Mouse (Mus musculus): ENCODE measurements at regions not wholly inside any gene's neighbourhood (a gene's known extent, or its start where the extent isn't known, plus 50 kb on each side); places are given as distances from the start of the nearest gene placed in this dataset.

DNA sequence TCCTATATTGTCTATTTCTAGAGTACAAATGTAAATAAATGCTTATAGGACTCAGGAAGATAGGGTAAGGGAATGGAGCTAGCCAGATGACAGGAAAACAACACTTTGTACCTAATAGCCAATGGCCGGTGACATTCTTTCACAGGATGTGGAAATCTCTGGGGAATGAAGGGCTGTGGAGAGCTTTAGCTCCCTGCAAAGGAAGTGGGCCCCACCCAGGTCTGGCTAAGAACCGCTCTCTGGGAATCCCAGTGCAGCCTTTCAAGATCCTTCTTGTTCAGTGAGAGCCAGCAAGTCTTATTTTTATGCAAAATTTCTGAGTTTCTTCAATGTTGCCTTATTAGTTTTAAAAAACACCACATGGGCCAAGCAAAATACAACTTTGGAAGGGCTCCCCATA, 54.7 kb upstream of the Pappa2 start:
- in situ Hi-C loops (cut with MboI; ENCODE audit: low sequenced_read_pairs), result no loop called here

DNA sequence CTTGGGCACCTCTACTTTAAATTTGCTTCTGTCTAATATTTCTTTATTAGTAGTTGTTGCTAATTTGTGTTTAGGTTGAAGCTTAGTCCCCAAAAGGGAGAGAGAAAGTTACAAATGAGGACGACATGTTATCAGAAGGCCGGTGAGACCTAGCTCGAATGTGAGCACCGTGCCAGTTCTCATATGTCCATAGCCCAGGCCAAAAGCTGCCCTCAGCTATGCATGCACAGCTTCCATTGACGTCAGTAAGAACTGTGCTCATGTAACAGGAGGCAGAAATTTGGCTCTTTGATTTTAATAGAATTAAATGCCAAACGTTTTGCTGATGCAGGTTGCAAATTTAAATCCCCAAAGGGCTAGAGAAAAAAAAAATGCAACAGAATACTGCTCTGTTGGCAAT, 56.1 kb upstream of the Pappa2 start:
- in situ Hi-C loops (cut with MboI; ENCODE audit: low sequenced_read_pairs), result no loop called here

DNA sequence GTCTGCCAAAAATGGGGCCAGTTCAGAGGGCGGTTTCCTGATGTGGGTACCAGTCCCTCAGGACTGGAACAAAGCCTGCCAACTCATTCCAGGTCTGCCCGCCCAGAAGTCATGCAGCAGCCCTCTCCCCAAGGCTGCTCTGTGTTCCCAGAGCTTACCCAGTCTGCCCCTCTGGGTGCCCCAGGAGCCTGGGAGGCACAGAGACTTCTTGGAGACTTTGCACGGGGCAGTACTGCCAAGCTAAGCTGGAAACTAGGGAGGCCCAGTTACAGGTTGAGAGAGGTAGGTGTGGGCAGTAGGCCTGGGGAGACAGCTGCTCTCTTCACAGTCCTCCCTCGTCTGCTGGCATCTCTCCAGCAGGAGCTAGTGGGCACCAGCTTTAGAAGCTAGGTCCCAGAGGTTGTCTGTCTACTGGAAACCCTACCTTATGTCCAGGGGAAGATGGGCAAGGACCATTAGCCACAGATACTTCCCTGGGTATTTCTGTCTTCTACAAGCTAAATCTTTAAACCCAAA, 65.6 kb upstream of the Pappa2 start:
- in situ Hi-C loops (cut with MboI; ENCODE audit: low sequenced_read_pairs), result no loop called here

DNA sequence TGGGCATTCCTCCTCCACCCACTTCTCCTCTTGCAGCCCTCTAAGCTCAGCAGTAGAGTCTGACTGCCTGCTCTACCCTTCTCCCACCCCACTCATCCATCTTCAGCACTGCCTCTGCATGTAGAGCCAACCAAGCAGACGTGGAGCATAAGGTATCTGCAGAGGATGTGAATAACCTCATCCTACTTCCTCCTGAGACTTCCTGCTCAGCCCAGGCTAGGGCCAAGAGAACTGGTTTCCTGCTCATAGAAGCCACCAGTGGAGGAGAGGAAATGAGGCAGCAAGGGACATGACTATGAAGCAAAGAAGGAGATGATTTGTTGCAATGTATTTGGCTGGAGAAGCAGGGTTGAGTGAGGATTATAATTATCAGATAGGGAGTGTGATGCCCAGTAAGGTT, 84.7 kb upstream of the Pappa2 start:
- in situ Hi-C loops (cut with MboI; ENCODE audit: low sequenced_read_pairs), result no loop called here

DNA sequence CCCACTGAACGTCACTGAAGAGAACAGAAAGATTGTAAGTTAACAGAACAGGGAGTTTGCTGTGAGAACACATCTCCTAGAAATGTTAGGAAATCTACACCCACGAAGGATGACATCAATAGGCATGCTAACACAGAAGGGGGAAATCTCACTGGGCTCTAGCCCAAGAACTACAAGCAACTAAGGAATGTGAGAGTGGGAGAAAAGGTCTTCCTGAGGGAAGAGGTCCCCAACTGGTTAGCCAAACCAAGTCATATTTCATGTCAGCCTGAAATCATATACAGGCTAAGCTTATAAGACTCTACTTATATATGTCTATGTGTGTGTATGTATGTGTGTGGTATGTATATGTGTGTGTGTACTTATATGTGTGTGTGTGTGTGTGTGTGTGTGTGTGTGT, 118.9 kb upstream of the Pappa2 start:
- in situ Hi-C loops (cut with MboI; ENCODE audit: low sequenced_read_pairs), result no loop called here

DNA sequence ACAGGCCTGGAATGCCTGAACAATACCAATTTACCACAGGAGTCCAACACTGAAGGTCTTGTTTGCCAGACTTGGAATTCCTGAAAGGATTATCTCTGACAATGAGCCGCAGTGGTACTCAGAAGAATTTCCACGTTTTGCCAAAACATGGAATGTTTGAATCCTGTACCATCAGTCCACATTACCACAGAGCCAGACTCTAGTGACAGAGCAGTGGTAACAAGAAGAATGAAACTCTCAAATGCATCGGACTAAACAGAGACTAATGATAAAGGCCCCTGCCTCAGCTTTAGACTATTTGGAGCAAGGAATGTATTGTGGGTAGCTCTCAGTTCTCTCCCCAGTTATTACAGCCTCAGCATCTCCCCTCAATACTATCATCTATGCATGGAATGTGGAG, 109.9 kb upstream of the Cop1 start:
- in situ Hi-C loops (cut with MboI; ENCODE audit: low sequenced_read_pairs), result no loop called here

DNA sequence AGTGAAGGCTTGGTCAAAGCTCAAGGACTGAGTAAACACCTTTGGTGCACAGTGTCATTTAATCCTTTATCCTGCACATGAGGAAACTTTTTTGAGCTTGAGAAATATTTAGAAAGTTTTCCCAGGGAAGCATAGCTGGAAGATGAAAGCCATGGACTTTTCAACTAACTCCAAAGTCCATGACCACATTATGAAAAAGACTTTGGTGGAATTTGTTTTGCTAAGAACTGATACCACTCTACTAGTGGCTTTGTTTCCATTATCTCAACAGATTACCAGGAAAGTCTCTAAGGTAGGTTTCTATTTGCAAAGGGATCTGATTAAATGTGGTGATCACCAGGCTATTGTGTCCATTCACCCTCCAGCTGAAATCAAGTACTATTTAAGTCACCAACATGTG, 107.2 kb upstream of the Cop1 start:
- in situ Hi-C loops (cut with MboI; ENCODE audit: low sequenced_read_pairs), result no loop called here

DNA sequence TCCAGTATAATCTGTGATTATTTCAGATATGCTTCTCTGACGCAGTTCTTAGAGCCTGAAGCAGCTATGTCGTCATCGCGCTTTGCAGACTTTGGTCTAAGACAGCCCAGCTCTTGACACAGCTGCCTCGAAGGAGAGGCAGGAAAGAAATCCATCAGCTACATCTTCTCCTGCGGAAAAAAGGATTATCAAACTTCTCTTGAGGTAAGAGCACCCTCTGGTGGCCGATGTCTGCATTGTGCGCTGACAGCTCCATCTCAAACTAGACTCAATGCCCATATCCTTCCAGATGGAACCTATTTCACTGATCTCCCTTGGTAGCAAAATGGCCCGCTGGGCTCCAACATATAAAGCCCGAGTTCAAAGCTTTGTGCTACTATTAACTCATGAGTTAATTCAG, 96.8 kb upstream of the Cop1 start:
- in situ Hi-C loops (cut with MboI; ENCODE audit: low sequenced_read_pairs), result loop anchor here (10.0 kb wide), 2 partner anchors 180 to 420 kb away; no protein-coding TSS in a partner anchor

DNA sequence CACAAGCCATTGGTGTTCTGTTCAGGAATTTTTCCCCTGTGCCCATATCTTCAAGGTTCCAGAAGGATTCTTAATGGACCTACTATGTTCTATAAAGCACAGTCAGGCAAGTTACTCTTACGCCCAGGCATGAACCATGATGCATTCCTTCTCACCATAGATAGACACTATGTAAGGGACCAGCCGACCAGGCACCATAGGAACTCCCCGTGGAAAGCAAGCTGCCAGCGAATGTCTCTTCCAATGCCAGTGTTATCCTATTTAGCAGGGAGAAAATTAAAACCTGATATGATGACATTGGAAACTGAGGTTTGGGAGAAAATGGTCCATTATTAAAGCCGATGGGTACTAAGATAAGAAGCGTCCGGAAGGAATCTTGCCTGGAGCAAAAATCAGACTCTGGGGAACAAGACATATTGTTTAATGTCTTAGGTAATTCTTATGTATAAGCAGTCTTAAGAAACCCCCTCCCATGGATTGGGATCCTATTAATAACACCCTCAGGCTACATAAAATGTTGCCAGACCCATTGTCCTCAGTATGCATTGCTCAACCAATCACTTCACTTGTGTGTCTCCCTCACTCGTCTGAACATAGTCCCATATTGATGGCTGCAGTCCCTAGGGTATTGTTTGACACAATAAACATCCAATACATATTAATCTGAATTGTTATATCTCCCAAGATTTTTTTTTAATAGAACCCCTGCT, 84.2 kb upstream of the Cop1 start:
- in situ Hi-C loops (cut with MboI; ENCODE audit: low sequenced_read_pairs), result no loop called here

DNA sequence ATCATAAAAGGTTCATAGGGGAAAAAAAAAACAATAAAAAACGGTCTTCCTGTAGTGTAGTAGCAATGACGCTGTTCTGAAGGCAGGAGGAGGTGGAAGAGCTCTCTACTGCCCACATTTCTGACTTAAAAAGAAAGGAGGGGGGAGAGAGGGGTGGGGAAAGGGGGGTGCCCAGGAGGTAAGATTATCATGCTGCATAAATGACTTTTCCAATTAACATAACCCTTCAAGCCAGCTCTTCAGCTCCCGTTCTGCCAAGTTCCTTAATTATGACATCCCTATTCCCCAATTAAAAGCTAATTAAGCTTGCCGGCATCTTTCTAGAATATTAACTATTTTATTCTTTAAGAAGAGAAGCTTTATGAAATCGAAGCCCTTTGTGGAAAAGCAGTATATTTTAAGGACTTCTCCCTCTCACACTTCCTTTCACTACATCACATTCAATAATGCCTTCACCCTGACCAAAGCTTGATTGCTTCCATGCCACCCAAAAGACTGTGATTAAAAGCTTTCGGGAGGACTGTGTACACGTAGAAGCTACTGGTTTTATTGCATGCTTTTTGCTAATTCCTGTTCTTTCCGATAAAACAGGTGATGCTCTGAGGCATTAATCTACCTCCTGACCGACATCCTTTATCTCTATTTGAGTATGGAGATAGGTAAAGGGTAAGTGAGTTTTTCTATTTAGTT, 83.5 kb upstream of the Cop1 start:
- in situ Hi-C loops (cut with MboI; ENCODE audit: low sequenced_read_pairs), result no loop called here

DNA sequence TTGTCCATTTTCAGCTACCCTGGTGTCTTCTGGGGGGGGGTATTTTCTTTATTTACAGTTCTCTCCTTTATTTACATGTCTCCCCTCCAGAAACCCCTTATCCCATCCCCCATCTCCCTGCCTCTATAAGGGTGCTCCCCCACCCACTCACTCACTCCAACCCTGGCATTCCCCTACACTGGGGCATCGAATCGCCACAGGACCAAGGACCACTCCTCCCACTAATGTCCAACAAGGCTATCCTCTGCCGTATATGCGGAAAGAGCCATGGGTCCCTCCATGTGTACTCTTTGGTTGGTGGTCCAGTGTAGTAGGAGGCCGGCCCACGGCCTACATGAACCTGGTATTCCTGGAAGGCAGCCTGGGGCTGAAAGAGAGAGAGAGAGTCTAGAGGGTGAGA, 82.9 kb upstream of the Cop1 start:
- in situ Hi-C loops (cut with MboI; ENCODE audit: low sequenced_read_pairs), result no loop called here

DNA sequence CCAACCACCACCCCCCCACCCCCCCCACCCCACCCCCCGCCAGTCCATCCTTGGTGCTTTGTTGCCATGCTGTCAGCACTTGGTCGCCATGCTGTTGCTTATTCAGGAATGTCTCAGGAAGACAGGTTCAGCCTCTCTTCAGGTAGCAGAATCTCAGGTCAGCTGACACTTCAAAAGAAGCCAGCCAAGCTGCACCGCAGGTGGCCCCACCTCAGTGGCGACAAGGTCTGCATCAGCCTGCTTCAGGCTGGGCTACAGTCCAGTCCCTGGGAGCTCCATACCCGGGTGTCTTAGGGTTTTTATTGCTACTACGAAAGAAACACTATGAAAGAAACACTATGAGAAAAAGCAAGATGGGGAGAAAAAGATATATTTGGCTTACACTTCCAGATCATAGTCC, 82.4 kb upstream of the Cop1 start:
- in situ Hi-C loops (cut with MboI; ENCODE audit: low sequenced_read_pairs), result no loop called here

DNA sequence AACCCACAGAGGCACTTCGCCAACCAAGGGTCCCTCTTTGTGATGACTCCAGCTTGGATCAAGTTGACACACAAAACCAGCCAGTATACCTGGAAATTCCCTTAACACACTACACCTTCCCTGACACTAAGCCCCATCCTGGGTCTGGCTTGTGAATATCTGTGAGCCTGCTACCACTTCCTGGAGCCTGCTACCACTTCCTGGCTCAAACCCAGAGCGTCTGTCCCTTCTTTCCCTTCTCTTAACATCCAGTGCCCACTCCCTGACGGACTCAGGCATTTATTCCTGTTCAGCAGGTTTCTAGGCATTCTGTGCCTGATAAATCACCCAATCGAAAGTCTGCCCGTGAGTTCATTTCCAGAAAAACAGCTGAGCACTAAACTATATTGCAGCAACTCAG, 81.8 kb upstream of the Cop1 start:
- in situ Hi-C loops (cut with MboI; ENCODE audit: low sequenced_read_pairs), result no loop called here

DNA sequence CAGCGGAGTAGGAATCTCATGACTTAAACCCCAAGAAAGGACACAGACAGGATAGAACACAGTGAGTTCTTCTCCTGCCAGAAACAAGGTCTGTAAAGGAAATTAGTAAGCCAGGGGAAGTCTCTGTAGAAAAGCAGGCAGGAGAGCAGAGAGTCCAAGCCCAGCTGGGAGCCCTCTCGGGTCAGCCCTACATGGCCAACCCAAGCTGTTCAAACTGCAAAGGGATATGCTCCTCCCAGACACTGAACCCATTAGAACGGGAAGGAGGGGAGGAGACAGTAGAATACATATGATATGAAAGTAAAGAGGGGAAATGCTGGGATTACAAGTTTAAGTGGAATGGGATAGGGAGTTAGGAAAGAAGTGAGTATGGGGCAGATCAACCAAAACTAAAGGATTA, 75.7 kb upstream of the Cop1 start:
- in situ Hi-C loops (cut with MboI; ENCODE audit: low sequenced_read_pairs), result no loop called here

DNA sequence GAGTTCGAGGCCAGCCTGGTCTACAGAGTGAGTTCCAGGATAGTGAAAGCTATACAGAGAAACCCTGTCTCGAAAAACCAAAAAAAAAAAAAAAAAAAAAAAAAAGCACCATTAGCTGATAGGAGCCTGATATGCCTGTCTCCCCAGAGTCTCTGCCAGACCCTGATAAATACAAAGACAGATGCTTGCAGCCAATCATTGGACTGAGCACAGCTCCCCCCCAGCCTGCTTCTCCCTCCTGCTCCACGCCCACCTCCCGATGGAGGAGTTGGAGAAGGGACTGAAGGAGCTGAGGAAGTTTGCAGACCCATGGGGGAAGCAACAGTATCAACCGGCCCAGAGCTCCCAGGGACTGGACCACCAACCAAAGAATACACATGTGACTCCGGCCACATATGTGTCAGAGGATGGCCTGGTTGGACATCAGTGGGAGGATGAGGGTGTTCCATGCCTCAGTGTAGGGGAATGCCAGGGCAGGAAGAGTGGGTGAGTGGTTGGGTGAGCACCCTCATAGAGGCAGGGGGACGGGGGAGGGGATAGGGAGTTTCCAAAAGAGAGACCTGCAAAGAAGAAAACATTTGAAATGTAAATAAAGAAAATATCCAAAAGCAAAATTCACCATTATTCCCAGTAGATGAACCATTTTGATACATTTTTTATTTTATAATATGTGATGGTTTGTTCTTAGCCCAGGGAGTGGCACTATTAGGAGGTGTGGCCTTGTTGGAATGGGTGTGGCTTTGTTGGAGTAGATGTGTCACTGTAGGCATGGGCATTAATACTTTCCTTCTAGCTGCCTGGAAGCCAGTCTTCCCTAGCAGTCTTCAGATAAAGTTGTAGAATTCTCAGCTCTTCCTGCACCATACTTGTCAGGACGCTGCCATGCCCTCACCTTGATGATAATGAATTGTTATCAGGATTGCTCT, 71.8 kb upstream of the Cop1 start:
- in situ Hi-C loops (cut with MboI; ENCODE audit: low sequenced_read_pairs), result no loop called here

DNA sequence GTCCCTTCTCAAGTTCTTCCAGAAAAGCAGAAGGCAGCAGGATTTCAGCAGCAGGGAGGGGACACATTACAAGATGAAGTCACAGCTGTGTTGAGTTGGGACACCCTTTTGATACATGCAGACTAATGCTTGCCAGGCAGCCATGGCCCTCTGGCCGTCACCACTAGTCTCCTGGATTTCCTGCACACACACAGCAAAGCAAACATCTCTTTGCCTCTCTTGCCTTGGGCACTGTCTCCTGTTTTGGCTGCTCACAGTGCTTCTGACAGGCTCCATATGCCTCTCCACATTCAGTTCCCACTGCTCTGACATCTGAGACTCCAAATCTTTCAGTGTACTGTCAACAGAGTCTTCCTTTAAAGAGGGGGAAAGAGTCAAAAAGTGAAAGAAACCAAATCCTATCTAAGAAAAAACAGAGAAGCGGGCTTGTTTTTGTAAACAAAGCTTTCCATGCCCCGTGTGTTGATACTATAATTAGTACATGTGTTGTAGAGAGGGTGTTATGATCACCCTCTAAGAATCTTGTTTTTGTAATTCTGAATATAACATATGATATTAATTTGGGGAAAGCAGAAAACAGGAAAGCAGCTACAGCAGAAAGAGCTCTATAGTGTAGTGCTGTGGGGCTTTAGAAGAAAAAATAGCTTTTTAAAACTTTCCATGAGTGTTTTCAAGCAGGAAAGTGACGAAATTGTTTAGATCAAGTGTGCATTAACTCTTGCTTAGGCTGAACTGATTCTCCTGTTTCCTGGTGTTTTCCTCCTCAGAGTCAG, 68.8 kb upstream of the Cop1 start:
- in situ Hi-C loops (cut with MboI; ENCODE audit: low sequenced_read_pairs), result no loop called here

DNA sequence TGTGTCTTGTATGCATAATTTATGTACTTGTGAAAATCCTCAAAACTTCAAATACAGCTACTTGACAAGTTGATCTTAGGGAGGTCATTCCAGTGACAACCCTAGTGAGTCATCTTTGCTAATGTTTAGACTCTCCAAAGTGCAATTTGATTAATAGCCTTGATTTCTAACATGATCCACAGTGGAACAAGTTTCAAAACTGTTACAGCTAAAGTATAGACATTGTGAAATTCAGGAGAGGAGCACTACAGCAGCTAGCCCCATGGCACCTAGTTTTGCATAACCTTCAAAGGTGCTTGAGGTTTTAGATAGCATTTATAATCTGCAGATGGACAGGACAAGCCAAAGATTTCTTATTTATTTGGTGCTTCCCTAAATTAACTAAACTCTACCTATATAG, 50.1 kb upstream of the Cop1 start:
- in situ Hi-C loops (cut with MboI; ENCODE audit: low sequenced_read_pairs), result no loop called here

Measured in CH12F3 (cell line).